Mouse (Mus musculus) liver, adult 2 months (tissue): ENCODE data around the gene 4930505A04Rik.

Experiments
- CTCF ChIP-seq: fragments of 200-500 bp; IDR thresholded peaks from 2 replicates; pipeline ENCODE4 v1.5.1; 2011; ENCODE audit warnings: low read depth, low read length, control low read depth
- POLR2A ChIP-seq: fragments of 200-500 bp; IDR thresholded peaks from 2 replicates; pipeline ENCODE4 v1.6.1; 2011; ENCODE audit warnings: low read length, control low read depth; ENCODE audit not compliant: insufficient read depth; ENCODE audit errors: extremely low read depth

DNA sequence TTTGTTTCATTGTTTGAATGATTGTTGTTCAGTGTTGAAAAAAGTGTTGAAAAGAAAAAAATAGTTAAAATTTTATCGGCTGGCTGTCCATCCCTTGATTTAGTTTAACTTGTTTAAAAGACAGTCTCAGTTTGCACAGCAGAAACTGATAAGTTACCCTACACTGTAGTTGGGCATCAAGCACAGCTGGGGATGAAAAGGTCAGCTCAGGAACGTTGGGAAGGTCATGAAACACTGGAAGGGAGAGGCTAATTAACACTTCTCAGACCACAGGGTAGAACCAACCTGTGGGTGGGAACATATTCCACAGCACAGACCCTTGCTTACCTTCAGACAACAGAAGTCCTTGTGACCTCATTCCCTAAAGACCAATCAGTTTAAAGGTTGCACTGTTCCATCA, 25.5 kb upstream of the 4930505A04Rik start:
- TF ChIP-seq POLR2A: no peak
- no peak for TF ChIP-seq CTCF
